In the genomic region with DNA sequence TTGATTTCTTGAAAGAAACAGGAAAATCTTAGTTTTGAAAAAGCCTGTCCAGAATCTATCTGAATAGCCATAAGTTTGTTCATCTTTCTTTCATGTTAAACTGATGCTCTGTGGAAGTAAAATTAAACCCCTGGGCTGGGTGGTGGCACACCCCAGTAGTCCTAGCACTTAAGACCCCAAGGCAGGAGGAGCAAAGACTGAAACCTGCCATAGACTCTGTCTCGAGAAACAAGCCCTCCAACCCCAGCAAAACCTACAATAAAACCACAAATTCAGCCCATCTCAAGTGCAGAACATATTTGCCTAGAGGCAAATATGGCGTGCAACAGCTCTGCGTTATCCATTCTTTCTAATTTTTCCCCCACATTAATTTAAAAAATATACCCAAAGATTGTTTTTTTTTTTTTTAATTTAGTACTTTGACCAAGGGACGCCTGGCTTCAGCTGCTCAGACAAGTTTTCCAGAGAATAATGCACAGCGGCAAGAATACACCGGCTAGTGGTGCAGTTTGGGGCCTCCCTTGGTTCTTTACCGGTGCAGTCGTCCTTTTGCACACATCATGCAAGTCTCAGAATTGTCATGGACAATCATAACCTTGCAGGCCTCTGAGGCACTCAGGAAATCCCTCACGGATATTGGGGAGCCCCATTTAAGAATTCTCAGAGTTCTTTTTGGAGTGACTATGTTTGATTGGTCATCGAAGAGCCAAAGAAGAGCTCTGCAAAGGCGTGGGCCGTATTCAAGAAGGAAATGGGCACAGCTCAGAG, we compare ENCODE assay signal across 8 mouse cellular contexts. TPM values are rescaled to one million over a fixed set of nuclear protein-coding genes. Genes with fewer than 3 reads are reported as not detected.
DNase-seq lines count a peak whose midpoint lies in the region; ATAC-seq and TF ChIP-seq lines count a peak whose summit lies in the region.

No protein-coding gene starts in this region.

- H3K36me3 ChIP-seq in heart, embryonic 10.5 days, result no peaks in the 10 kb centered on the region
- peaks cover 0 to 9% of the 10 kb centered on the region in 2 experiments; a peak in 2 of 4 replicates for H3K36me3 ChIP-seq in MEL (ENCODE audit: control insufficient read depth in 1 of 2, insufficient read depth in 2 of 2, low read length in 2 of 2)
- H3K36me3 ChIP-seq in heart, embryonic 16.5 days (ENCODE audit: control insufficient read depth, insufficient read depth), result 0 out of 2 replicates have a peak, but pooled peaks cover 5% of the 10 kb centered on the region
- no peaks in the 10 kb centered on the region for H3K36me3 ChIP-seq in liver, postnatal 0 days (replicated peaks; ENCODE audit: insufficient read depth, low read length)

- peak overlapping the region; percentile 82 for H3K4me3 ChIP-seq in heart, embryonic 10.5 days
- H3K4me3 ChIP-seq in MEL (ENCODE audit: control insufficient read depth in 1 of 2, insufficient read depth in 1 of 2, low read depth in 2 of 2, low read length in 2 of 2), result peak overlapping the region in 1 of 2 experiments; percentile 41; a peak in 2 of 4 replicates
- H3K4me3 ChIP-seq in heart, embryonic 16.5 days (ENCODE audit: low read length), result peak overlapping the region; percentile 57
- H3K4me3 ChIP-seq in liver, postnatal 0 days (ENCODE audit: low read depth, low read length), result peak overlapping the region; percentile 76

- H3K9me3 ChIP-seq in heart, embryonic 10.5 days, result no peaks in the 10 kb centered on the region
- H3K9me3 ChIP-seq in MEL (replicated peaks; ENCODE audit: insufficient read depth, low read length), result no peaks in the 10 kb centered on the region
- no peaks in the 10 kb centered on the region for H3K9me3 ChIP-seq in heart, embryonic 16.5 days (replicated peaks; ENCODE audit: control insufficient read depth, low read length)
- no peaks in the 10 kb centered on the region for H3K9me3 ChIP-seq in liver, postnatal 0 days (ENCODE audit: low read length)

- H3K4me2 ChIP-seq in heart, embryonic 16.5 days (ENCODE audit: low read depth, low read length), result peak overlapping the region; percentile 85
- peak overlapping the region; percentile 78 for H3K4me2 ChIP-seq in liver, postnatal 0 days (ENCODE audit: low read depth, low read length)

- no peak for TF ChIP-seq RAD21 in MEL (IDR thresholded peaks at IDR 0.05; ENCODE audit: low read depth, low read length)

- peak; percentile 51 for DNase-seq in heart, embryonic 10.5 days (ENCODE audit: low spot score)
- no peak for DNase-seq in heart, postnatal 14 days
- no peak for DNase-seq in MEL (ENCODE audit: low read depth, low spot score)
- no peak for DNase-seq in liver, postnatal 0 days
- no peak for DNase-seq in ovary, postnatal 14 days (ENCODE audit: low spot score)
- DNase-seq in right cerebral cortex, adult 18-20 months, result no peak
- DNase-seq in spleen, postnatal 10 days (ENCODE audit: low spot score in 2 of 2), result no peak

- TF ChIP-seq POLR2A in MEL (IDR thresholded peaks at IDR 0.05; ENCODE audit: control insufficient read depth in 1 of 2, insufficient read depth in 1 of 2, low read depth in 1 of 2, low read length in 2 of 2, poor library complexity in 1 of 2), result no peak

- intact Hi-C loops in heart, postnatal 14 days (cut with DNase I), result no loop called here

- H3K27ac ChIP-seq in heart, embryonic 10.5 days, result peak overlapping the region; percentile 96
- peak overlapping the region; percentile 59 for H3K27ac ChIP-seq in MEL (ENCODE audit: control insufficient read depth, low read depth, low read length)
- H3K27ac ChIP-seq in heart, embryonic 16.5 days (ENCODE audit: low read length), result peak overlapping the region; percentile 60
- no peak overlapping the region for H3K27ac ChIP-seq in liver, postnatal 0 days (ENCODE audit: low read depth)

- 58% methylated on average over 12 of the region's 12 CpGs for WGBS in heart, embryonic 10.5 days
- 54% methylated on average over 12 of the region's 12 CpGs for WGBS in heart, embryonic 16.5 days
- WGBS in liver, postnatal 0 days (ENCODE audit: insufficient replicate concordance), result 52% methylated on average over 12 of the region's 12 CpGs

- no peaks in the 10 kb centered on the region for H3K27me3 ChIP-seq in heart, embryonic 10.5 days (ENCODE audit: insufficient read depth, poor library complexity, severe bottlenecking)
- H3K27me3 ChIP-seq in MEL (ENCODE audit: control insufficient read depth in 1 of 2, insufficient read depth in 2 of 2, low read length in 2 of 2), result no peaks in the 10 kb centered on the region; a peak in 1 of 4 replicates
- H3K27me3 ChIP-seq in heart, embryonic 16.5 days (ENCODE audit: control insufficient read depth, insufficient read depth, low read length), result no peaks in the 10 kb centered on the region
- no peaks in the 10 kb centered on the region for H3K27me3 ChIP-seq in liver, postnatal 0 days (ENCODE audit: insufficient read depth, low read length)

- H3K79me2 ChIP-seq in MEL (ENCODE audit: control insufficient read depth, insufficient read depth, low read length, poor library complexity), result peaks cover 7% of the 10 kb centered on the region

- no peak for TF ChIP-seq CTCF in MEL (IDR thresholded peaks at IDR 0.05 in 2 of 3, conservative IDR thresholded peaks at IDR 0.05 in 1 of 3; ENCODE audit: control insufficient read depth in 1 of 3, insufficient read depth in 1 of 3, low read depth in 2 of 3, low read length in 3 of 3, poor library complexity in 1 of 3, severe bottlenecking in 1 of 3)
- TF ChIP-seq CTCF in liver, postnatal 0 days (IDR thresholded peaks at IDR 0.05; ENCODE audit: low read depth), result no peak

- peak overlapping the region; percentile 38; the same call in 1 of the 2 replicates for H3K9ac ChIP-seq in MEL (ENCODE audit: control insufficient read depth, low read depth, low read length, poor library complexity, severe bottlenecking)
- peak overlapping the region; percentile 67 for H3K9ac ChIP-seq in heart, embryonic 16.5 days (ENCODE audit: low read length)
- H3K9ac ChIP-seq in liver, postnatal 0 days (replicated peaks), result no peak overlapping the region

- TF ChIP-seq EP300 in MEL (IDR thresholded peaks at IDR 0.05; ENCODE audit: low read depth in 1 of 2, low read length in 2 of 2), result no peak
- TF ChIP-seq EP300 in liver, postnatal 0 days (IDR thresholded peaks at IDR 0.05; ENCODE audit: low read depth), result no peak

- peaks cover 50% of the 10 kb centered on the region for H3K4me1 ChIP-seq in heart, embryonic 10.5 days
- peaks cover 0 to 7% of the 10 kb centered on the region in 2 experiments; a peak in 2 of 4 replicates for H3K4me1 ChIP-seq in MEL (ENCODE audit: control insufficient read depth in 1 of 2, insufficient read depth in 2 of 2, low read length in 2 of 2)
- H3K4me1 ChIP-seq in heart, embryonic 16.5 days (ENCODE audit: control insufficient read depth, insufficient read depth, low read length), result peaks cover 45% of the 10 kb centered on the region
- peaks cover 4% of the 10 kb centered on the region for H3K4me1 ChIP-seq in liver, postnatal 0 days (ENCODE audit: insufficient read depth)

- no peak for ATAC-seq in heart, embryonic 16.5 days (replicated peaks; ENCODE audit: extremely low read depth, insufficient read depth, low FRiP score)
- ATAC-seq in liver, postnatal 0 days, result no peak; the same call in 1 of the 2 replicates

TF ChIP-seq in MEL, 35 proteins besides CTCF, POLR2A, EP300 and RAD21:
- TF ChIP-seq MAX (IDR thresholded peaks at IDR 0.05; ENCODE audit: low read length) (no peak), POLR2AphosphoS2 (IDR thresholded peaks at IDR 0.05; ENCODE audit: low read length) (no peak), TCF12 (IDR thresholded peaks at IDR 0.05; ENCODE audit: low read depth, low read length) (no peak), ZKSCAN1 (IDR thresholded peaks at IDR 0.05; ENCODE audit: low read depth, low read length) (no peak), ZMIZ1 (IDR thresholded peaks at IDR 0.05; ENCODE audit: low read depth, low read length) (no peak), CHD1 (IDR thresholded peaks at IDR 0.05; ENCODE audit: low read depth, low read length) (no peak), BHLHE40 (IDR thresholded peaks at IDR 0.05; ENCODE audit: borderline replicate concordance, low read depth, low read length) (no peak), TBP (IDR thresholded peaks at IDR 0.05; ENCODE audit: low read depth, low read length) (no peak), MYC (IDR thresholded peaks at IDR 0.05; ENCODE audit: low read depth, low read length) (no peak), MAZ (IDR thresholded peaks at IDR 0.05; ENCODE audit: low read depth, low read length) (no peak), USF1 (IDR thresholded peaks at IDR 0.05; ENCODE audit: low read depth, low read length) (no peak), JUND (IDR thresholded peaks at IDR 0.05; ENCODE audit: low read depth, low read length) (no peak), MXI1 (IDR thresholded peaks at IDR 0.05; ENCODE audit: low read depth, low read length) (no peak)

RNA-seq across cellular contexts. Expression of gene Dcp1b, which starts 0.6 kb away (rescaled TPM):
- polyA plus RNA-seq in heart, embryonic 10.5 days (2016; fragmentation: Nextera tagmentation; extraction: Ambion mirVana), result 8.1 and 10.4 TPM in 2 replicates
- 1 to 10 TPM; 4.0 to 4.4 TPM for total RNA-seq in heart, postnatal 14 days (2021)
- total RNA-seq in MEL (2012; rRNA removed), result 7.1 and 7.9 TPM in 2 replicates
- 10 to 100 TPM in 1 of 2 experiments, not detected in 1; 15.7 TPM for polyA plus RNA-seq in MEL (2012; ENCODE audit: insufficient read depth in 1 of 2, insufficient read length in 2 of 2, low read depth in 1 of 2, low replicate concordance in 2 of 2, missing spikeins in 1 of 2)
- polyA plus RNA-seq in heart, embryonic 16.5 days (2015; fragmentation: Nextera tagmentation; extraction: Ambion mirVana), result 8.7 and 9.0 TPM in 2 replicates
- polyA plus RNA-seq in liver, postnatal 0 days (2015; fragmentation: Nextera tagmentation; extraction: Ambion mirVana), result 4.1 and 4.5 TPM in 2 replicates

RNA-seq across cellular contexts. Expression of gene Cacna1c, which starts 21.7 kb away (rescaled TPM):
- polyA plus RNA-seq in heart, embryonic 10.5 days (2016; fragmentation: Nextera tagmentation; extraction: Ambion mirVana), result 31.3 and 57.0 TPM in 2 replicates
- 100 to 1,000 TPM; 195 to 220 TPM for total RNA-seq in heart, postnatal 14 days (2021)
- 2.4 and 4.4 TPM in 2 replicates for total RNA-seq in MEL (2012; rRNA removed)
- 1 to 10 TPM in 1 of 2 experiments, not detected in 1; 3.4 TPM for polyA plus RNA-seq in MEL (2012; ENCODE audit: insufficient read depth in 1 of 2, insufficient read length in 2 of 2, low read depth in 1 of 2, low replicate concordance in 2 of 2, missing spikeins in 1 of 2)
- 66.2 and 72.2 TPM in 2 replicates for polyA plus RNA-seq in heart, embryonic 16.5 days (2015; fragmentation: Nextera tagmentation; extraction: Ambion mirVana)
- 0.14 and 0.23 TPM in 2 replicates for polyA plus RNA-seq in liver, postnatal 0 days (2015; fragmentation: Nextera tagmentation; extraction: Ambion mirVana)
